Mouse (Mus musculus) embryonic facial prominence, embryonic 12.5 days (tissue): Measurements from ENCODE around the gene Klf4. TPM values are rescaled to one million over a fixed set of nuclear protein-coding genes. Genes with fewer than 3 reads are reported as not detected.

Source experiments
- ATAC-seq: fragments of 200-750 bp; cut with Nextera tagmentation; 2 replicates; pipeline ENCODE4 v1.8.0; 2017; ENCODE audit not compliant: insufficient number of reproducible peaks, insufficient read depth, low FRiP score, low TSS enrichment
- H3K27ac ChIP-seq: fragments of 300-500 bp; sonication (generic); 2 replicates; pipeline ENCODE4 v1.5.1; 2016; ENCODE audit warnings: mild to moderate bottlenecking
- H3K27me3 ChIP-seq: fragments of 300-500 bp; sonication (generic); 2 replicates; pipeline ENCODE4 v1.6.1; 2016; ENCODE audit warnings: mild to moderate bottlenecking, moderate library complexity
- H3K36me3 ChIP-seq: fragments of 300-500 bp; sonication (generic); 2 replicates; pipeline ENCODE4 v1.6.1; 2016; ENCODE audit warnings: mild to moderate bottlenecking
- H3K4me1 ChIP-seq: fragments of 300-500 bp; sonication (generic); 2 replicates; pipeline ENCODE4 v1.6.1; 2016
- H3K4me2 ChIP-seq: fragments of 300-500 bp; sonication (generic); replicated peaks from 2 replicates; pipeline ENCODE4 v1.6.1; 2016; ENCODE audit warnings: mild to moderate bottlenecking, moderate library complexity
- H3K4me3 ChIP-seq: fragments of 300-500 bp; sonication (generic); 2 replicates; pipeline ENCODE4 v1.5.1; 2016; ENCODE audit warnings: mild to moderate bottlenecking
- H3K9ac ChIP-seq: fragments of 300-500 bp; sonication (generic); 2 replicates; pipeline ENCODE4 v1.6.1; 2016; ENCODE audit warnings: mild to moderate bottlenecking, moderate library complexity
- H3K9me3 ChIP-seq: fragments of 300-500 bp; sonication (generic); 2 replicates; pipeline ENCODE4 v1.6.1; 2016; ENCODE audit warnings: mild to moderate bottlenecking, moderate library complexity
- WGBS: fragments of 180-500 bp; shearing (Covaris S2); methylation state at CpG from one replicate; pipeline ENCODE4 v1.1.7; 2016; 5-methylcytosine and 5-hydroxymethylcytosine counted together
- polyA plus RNA-seq: library from polyadenylated mRNA; unstranded; fragments of >200 nt; fragmentation: Nextera tagmentation; extraction: Ambion mirVana; gene quantifications from 2 replicates; pipeline ENCODE4 v1.2.1, GENCODE M21; 2016

Gene Klf4
- polyA plus RNA-seq, 1 experiment from 2014 or later: 17.7 TPM

- peak overlapping the region; percentile 54 for H3K4me2 ChIP-seq
- H3K9me3 ChIP-seq: no peaks in the 10 kb centered on the region
- H3K36me3 ChIP-seq: no peaks in the 10 kb centered on the region
- peak overlapping the region; percentile 24 for H3K4me3 ChIP-seq
- no peak overlapping the region for H3K9ac ChIP-seq
- H3K27me3 ChIP-seq: no peaks in the 10 kb centered on the region
- H3K4me1 ChIP-seq: peaks cover 14% of the 10 kb centered on the region
- 0 out of 2 replicates have a peak, but pooled peaks have one; percentile 73 for ATAC-seq
- no peak overlapping the region for H3K27ac ChIP-seq
- 14% methylated on average over 25 of the region's 25 CpGs for WGBS
These were observed 51.9 kb downstream of the Klf4 start for GRCm38 (mm10) chr4:55480322-55480767.

- Histone ChIP-seq H3K4me3 (no peak overlapping the region), H3K36me3 (no peaks in the 10 kb centered on the region), H3K4me1 (peaks cover 14% of the 10 kb centered on the region), H3K9ac (no peak overlapping the region), H3K27ac (no peak overlapping the region), H3K4me2 (no peak overlapping the region), H3K9me3 (no peaks in the 10 kb centered on the region), H3K27me3 (no peaks in the 10 kb centered on the region)
- WGBS: 43% methylated on average over 5 of the region's 5 CpGs
- no peak; the same call in 1 of the 2 replicates for ATAC-seq
These were observed 53.9 kb downstream of the Klf4 start for GRCm38 (mm10) chr4:55478333-55478732.

GRCm38 (mm10) chr4:55477933-55478332, 54.3 kb downstream of the Klf4 start:
- ATAC-seq: no peak
- H3K4me2 ChIP-seq: no peak overlapping the region
- WGBS: 23% methylated on average over 4 of the region's 4 CpGs
- peaks cover 14% of the 10 kb centered on the region for H3K4me1 ChIP-seq
- no peaks in the 10 kb centered on the region for H3K9me3 ChIP-seq
- no peak overlapping the region for H3K9ac ChIP-seq
- no peaks in the 10 kb centered on the region for H3K27me3 ChIP-seq
- no peak overlapping the region for H3K4me3 ChIP-seq
- no peaks in the 10 kb centered on the region for H3K36me3 ChIP-seq
- no peak overlapping the region for H3K27ac ChIP-seq

GRCm38 (mm10) chr4:55477210-55477759, 55.0 kb downstream of the Klf4 start:
- Histone ChIP-seq H3K4me2 (no peak overlapping the region), H3K4me1 (peaks cover 14% of the 10 kb centered on the region)

More at GRCm38 (mm10) chr4:55477210-55477759, 55.0 kb downstream of the Klf4 start:
- 86% methylated on average over 7 of the region's 7 CpGs for WGBS
- H3K27ac ChIP-seq: no peak overlapping the region
- no peaks in the 10 kb centered on the region for H3K36me3 ChIP-seq
- no peaks in the 10 kb centered on the region for H3K9me3 ChIP-seq
- H3K9ac ChIP-seq: no peak overlapping the region
- no peak overlapping the region for H3K4me3 ChIP-seq
- ATAC-seq: no peak
- no peaks in the 10 kb centered on the region for H3K27me3 ChIP-seq

Other genes starting within 250 kb of the Klf4 start
- gene Rad23b, start 182.4 kb downstream of the Klf4 start, polyA plus RNA-seq: 104 and 105 TPM in 2 replicates